In genomic region chr10:81356991-81357844, GRCm38 (mm10) we compare ENCODE assay signal across 8 mouse cellular contexts. TPM values are rescaled to one million over a fixed set of nuclear protein-coding genes. Genes with fewer than 3 reads are reported as not detected.
DNase-seq lines count a peak whose midpoint lies in the region; ATAC-seq lines count a peak whose summit lies in the region.

Gene Mfsd12 (plus strand): TSS chr10:81357491.

- peak within 1 kb of the TSS; percentile 86 for H3K9ac ChIP-seq in hindbrain, embryonic 14.5 days

- H3K9me3 ChIP-seq in hindbrain, embryonic 14.5 days (ENCODE audit: control insufficient read depth, low read length), result no peaks in the 10 kb centered on the region

- H3K27me3 ChIP-seq in hindbrain, embryonic 14.5 days (ENCODE audit: control insufficient read depth, insufficient read depth, low read length), result no peaks in the 10 kb centered on the region

- 2% methylated on average over 65 of the region's 79 CpGs for WGBS in hindbrain, embryonic 14.5 days

- peak; percentile 87 for DNase-seq in T-cell, adult 2 months (ENCODE audit: low spot score)
- peak; percentile 91 to 93 for DNase-seq in cerebellum, postnatal 36 days
- peak; percentile 87 to 92 for DNase-seq in frontal cortex, postnatal 36 days (ENCODE audit: low spot score in 2 of 2)
- DNase-seq in hindbrain, embryonic 14.5 days (ENCODE audit: low spot score), result peak; percentile 92
- peak; percentile 88 to 90 for DNase-seq in layer of hippocampus, postnatal 36 days
- DNase-seq in lung, postnatal 36 days, result peak; percentile 93
- peak; percentile 92 for DNase-seq in retina, embryonic 14.5 days (ENCODE audit: low spot score)
- peak; percentile 89 to 94 for DNase-seq in thymus, postnatal 36 days

- peaks cover 18% of the 10 kb centered on the region for H3K4me1 ChIP-seq in hindbrain, embryonic 14.5 days (replicated peaks; ENCODE audit: control insufficient read depth, insufficient read depth, low read length)

- H3K4me3 ChIP-seq in hindbrain, embryonic 14.5 days (replicated peaks; ENCODE audit: low read length), result peak within 1 kb of the TSS; percentile 81

- H3K36me3 ChIP-seq in hindbrain, embryonic 14.5 days (replicated peaks; ENCODE audit: control insufficient read depth, insufficient read depth), result 0 out of 2 replicates have a peak, but pooled peaks cover 4% of the 10 kb centered on the region

- H3K4me2 ChIP-seq in hindbrain, embryonic 14.5 days (replicated peaks), result peak within 1 kb of the TSS; percentile 97

- H3K27ac ChIP-seq in hindbrain, embryonic 14.5 days, result no peak within 1 kb of the TSS; the same call in 1 of the 2 replicates

- ATAC-seq in hindbrain, embryonic 14.5 days (ENCODE audit: low FRiP score), result peak; percentile 92

RNA-seq across cellular contexts. Expression of gene Mfsd12, which starts in this region (rescaled TPM):
- polyA plus RNA-seq in hindbrain, embryonic 14.5 days (2014; fragmentation: Nextera tagmentation; extraction: Ambion mirVana), result 7.8 and 10.0 TPM in 2 replicates
- total RNA-seq in layer of hippocampus, postnatal 36 days (2021), result 10 to 100 TPM; 43.5 to 48.4 TPM
